Mouse (Mus musculus) bone marrow, adult 2 months (tissue): Measurements from ENCODE around the gene Tfeb.

Source experiments
- CTCF ChIP-seq: fragments of 200-500 bp; IDR thresholded peaks from 2 replicates; pipeline ENCODE4 v1.5.1; 2011; ENCODE audit warnings: low read length, control low read depth; ENCODE audit not compliant: control insufficient read depth, insufficient read depth
- POLR2A ChIP-seq: fragments of 200-500 bp; IDR thresholded peaks from 2 replicates; pipeline ENCODE4 v1.6.1; 2011; ENCODE audit warnings: low read depth, mild to moderate bottlenecking, control low read depth, low read length, borderline replicate concordance; ENCODE audit not compliant: control insufficient read depth

- peak; percentile 21; the same call in 1 of the 2 replicates for TF ChIP-seq CTCF
- peak; percentile 19; the same call in 1 of the 2 replicates for TF ChIP-seq POLR2A
These were observed 23.0 kb downstream of the Tfeb start for GRCm38 (mm10) chr17:47759702-47760410.
